Mouse (Mus musculus): ENCODE data around the gene Olfr155.

The Olfr155 gene

DNA sequence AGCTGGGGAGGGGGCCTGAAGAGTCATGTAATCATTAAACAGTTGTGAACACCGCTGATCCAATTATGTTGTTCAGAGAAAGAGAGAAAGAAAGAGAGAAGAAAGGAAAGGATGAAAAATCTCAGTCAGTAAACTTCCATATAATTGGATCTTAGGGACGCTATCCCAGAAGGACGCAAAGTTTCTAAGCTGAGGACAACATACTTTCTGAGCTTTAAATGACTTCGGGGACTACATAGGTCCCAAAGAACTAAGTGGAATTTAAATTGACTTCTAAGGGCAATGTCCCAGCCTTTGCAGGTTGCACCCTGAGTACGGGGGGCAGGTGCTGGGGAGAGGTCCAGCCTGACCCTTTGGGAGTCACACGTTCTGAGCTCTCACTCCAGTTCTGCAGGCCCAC lies at the start of gene Olfr155:
Gene Olfr155, plus strand, starts transcription at position 301 of the 400 bp plus-strand sequence.
- DNase-seq (ENCODE audit: low spot score in 2 of 2): no peak

DNA sequence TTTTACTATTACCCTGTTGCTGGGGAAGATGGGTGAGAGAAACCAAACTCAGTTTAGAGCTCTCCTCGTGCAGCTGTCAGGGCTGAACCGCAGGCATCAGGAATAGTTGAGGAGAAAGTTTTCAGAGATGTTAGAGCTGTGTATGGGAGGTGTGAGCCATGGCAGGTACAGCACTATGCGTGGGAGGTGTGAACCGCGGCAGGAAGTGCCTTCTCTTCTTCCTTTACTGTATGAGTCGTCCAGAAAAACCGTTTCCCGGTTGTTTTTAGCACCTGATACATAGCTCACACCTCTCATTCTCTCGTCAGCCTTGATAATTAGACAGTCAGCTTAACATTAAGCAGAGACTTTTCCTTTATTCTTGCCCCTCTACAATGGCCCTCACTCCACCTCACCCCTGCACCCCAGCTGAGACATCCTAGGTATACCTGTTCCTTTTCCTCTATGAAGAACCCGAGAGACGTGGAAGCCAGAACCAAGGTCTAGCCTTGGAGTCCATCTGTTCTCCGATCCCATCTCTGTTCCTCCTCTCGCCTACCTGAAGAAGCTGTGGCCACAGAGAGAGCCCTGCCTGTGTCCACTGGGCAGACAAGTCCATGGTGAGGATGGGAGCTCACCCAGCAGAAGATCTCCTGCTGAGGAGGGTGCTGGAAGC lies 28.3 kb upstream of the Olfr155 start:
- no peak for DNase-seq (ENCODE audit: low spot score in 2 of 2)

DNA sequence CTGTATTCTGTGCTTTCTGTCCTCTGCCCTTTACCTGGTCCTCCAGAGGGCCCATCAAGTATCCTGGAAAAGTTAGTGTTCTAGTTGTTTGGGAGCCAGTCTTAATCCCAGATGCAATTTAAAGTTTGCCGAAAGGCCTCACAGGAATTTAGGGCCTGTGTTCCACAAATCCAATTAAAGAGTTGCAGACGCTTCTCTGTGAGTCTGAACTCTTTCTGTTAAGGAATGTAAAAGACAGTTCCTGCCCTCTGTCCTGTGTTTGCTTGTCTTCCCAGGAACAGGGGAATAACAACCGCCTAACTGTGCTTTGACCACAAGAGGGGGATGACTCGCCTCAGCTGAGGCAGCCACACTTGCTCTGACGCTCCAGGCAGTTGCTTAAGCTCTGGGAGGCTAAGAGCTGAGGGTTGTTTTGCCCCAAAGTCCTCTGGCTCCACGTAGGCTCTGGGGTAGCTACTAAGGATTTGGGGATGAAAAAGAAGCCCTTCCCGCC lies 27.5 kb upstream of the Olfr155 start, which contains the start of gene Olfr156:
Gene Olfr156, minus strand, starts transcription at position 51 of the 493 bp plus-strand sequence.
- DNase-seq (ENCODE audit: low spot score in 2 of 2): peak; percentile 3 to 25

DNA sequence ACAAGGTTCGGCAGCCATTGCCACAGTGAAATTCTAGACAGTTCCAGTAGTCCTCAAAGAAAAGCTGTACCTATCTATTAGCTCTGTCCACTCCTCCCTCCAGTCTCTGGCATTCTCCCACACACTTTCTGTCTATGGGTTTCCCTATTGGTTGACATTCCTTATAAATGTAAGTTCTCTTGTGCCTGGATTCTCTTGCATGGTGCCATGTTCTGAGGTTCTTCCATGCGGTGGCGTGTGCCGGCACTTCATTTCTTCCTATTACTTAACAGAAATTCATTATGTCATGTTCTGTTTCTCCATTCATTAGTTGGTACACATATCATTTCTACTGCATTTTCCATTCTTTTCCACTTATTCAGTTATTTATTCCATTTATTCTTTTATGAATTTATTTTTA lies 22.6 kb upstream of the Olfr155 start:
- DNase-seq (ENCODE audit: low spot score in 2 of 2): no peak

DNA sequence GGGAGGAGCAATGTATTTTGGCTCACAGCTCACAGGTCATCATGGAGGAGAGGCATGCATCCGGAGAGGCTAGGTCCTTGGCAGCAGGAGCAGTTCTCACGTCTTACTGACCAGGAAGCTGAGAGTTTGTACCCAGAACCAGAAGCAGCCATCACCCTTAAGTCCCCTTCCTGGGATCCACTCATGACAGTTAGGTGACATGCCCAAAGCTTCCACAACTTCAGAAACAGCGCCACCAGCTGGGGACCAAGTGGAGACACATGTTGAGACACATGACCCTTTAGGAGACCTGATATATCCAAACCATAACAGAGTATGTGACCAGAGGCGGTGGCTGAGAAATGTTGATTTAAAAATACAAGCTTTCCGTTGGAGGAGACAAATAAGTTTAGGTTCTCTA lies 19.3 kb upstream of the Olfr155 start:
- no peak for DNase-seq (ENCODE audit: low spot score in 2 of 2)

DNA sequence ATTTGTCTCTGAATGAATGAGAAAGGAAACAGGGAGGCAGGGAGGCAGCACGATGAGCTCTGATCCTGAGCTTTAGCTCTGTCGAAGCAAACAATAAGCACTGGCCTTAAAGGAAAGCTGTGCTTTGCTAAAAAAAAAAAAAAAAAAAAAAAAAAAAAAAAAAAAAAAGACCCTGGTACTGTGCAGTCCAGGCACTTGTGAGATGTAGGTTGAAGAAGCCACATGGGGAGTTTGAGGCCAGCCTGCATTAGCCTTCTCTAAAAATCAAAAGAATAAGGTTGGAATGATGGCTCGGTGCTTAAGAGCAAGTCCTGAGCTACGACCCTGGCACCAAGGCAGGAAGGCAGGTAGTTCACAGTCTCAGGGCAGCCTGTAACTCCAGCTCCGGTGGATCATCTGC lies 17.6 kb upstream of the Olfr155 start:
- DNase-seq (ENCODE audit: low spot score in 2 of 2): no peak

DNA sequence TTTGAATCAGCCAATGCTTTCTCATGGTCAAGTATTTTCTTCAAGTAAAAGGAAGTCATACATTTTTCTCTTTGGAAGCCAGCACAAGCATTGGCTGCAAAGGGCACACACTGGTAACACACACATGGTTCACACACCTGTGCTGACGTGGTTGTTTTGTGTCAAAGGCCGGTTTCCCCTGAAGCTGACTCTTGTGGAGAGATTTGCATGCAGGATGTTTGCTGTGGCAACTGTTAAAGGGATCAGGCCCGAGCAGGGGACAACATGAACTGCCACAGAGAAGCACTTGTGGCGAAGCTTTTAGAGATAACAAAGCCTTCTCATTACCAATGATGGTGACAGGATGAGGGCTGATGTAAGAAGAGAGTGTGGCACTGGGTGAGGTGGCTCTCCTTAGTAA lies 16.6 kb upstream of the Olfr155 start:
- no peak for DNase-seq (ENCODE audit: low spot score in 2 of 2)

DNA sequence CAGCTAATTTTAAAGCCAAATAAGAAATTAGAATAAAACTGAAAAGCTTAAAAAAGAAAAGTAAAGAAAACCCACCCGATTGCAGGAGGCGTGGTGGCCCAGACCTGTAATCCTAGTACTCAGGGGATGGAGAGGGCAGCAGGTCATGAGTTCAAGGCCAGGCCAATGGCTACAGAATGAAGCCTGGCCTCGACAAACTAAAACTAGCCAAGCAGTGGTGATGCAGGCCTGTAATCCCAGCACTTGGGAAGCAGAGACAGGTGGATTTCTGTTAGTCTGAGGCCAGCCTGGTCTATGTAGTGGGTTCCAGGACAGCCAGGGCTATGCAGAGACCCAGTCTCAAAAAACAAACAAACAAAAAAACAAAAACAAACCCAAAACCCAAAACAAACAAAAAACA lies 13.0 kb upstream of the Olfr155 start:
- no peak for DNase-seq (ENCODE audit: low spot score in 2 of 2)

DNA sequence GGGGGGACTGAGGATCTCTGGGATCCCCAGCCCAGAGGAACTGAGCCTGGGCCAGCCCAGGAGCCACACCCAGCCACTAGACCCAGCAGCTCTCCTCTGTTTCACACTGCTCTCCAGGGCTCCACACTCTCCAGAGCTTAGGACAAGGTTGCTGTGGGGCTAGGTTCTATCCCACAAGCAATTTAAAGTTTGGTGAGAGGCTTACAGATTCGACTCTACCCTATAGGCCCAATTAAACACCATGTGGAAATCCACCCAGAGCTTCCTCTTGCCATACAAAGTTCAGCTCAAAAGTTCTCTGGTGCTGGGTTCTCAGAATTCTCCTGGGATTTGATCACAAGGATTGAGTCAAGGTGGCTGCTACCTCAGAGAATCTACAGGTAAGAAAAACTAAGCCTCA lies 11.3 kb upstream of the Olfr155 start, which contains the start of gene Olfr157:
Gene Olfr157, minus strand, starts transcription at position 101 of the 400 bp plus-strand sequence.
- no peak for DNase-seq (ENCODE audit: low spot score in 2 of 2)

DNA sequence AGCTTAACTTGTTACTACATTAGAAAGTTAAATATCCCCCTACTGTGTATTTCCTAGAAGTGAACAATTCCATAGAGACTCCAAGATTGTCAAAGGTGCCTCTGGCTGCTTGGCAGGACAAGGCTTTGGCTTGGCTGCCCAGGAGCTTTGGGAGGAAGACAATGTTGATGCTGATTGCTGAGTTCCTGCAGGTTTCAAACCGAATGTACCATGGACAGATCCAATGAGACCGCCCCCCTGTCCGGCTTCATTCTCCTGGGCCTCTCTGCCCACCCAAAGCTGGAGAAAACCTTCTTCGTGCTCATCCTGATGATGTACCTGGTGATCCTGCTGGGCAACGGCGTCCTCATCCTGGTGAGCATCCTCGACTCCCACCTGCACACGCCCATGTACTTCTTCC lies 2.7 kb downstream of the Olfr155 start:
- no peak for DNase-seq (ENCODE audit: low spot score in 2 of 2)

DNA sequence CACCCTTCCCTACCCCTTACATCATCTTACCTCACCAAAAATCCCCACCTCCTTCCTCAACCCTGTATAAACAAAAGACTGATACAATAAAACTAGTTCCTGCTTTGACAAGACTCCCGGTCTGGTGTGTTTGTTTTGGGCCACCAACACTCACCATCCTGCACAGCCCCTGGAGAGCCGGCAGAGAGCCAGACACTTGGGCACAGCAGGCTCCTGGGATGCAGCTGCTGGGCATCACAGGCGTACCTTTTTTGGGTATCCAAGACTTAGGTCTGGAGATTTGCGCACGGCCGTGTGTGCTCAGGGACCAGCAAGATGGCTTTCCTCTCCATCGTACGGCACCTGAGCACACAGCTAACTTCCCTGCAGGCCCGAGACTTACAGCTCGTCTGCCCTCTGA lies 8.5 kb downstream of the Olfr155 start:
- no peak for DNase-seq (ENCODE audit: low spot score in 2 of 2)

DNA sequence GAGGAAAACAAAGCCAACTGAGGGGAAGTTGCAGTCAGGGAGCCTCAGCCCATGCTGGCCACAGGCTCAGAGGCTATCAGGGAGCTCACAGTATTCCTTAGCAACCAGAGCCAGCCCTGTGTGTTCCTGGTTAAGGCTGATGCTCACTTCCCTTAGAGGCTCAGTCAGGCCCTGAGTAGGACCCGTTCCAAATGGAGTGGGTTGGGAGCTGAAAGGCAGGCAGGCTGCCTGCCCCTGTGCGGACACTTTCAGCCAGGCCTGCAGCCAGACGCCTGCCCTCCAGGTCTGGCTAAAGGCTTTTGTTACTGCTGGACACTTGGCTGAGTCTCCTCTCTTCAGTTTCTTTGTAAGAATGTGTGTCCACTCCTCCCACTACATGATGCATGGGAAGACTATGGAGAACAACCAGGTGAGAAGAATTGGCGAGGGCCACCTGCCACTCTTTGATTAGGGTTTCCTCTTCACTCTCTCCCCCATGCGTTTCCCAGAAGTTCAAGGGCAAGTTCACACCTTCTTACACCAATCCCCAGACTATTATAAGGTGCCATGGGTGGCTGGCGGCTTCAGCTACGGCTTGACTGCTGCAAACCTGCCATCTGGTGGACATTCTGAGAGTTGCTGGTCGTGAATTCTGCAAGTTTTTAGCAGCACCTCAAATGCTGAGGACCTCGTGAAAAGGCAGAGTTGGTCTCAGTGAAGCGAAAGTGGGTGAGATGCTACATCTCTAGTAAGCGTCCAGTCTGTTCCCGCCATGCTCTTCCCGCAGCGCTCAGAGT lies 9.6 kb downstream of the Olfr155 start:
- DNase-seq (ENCODE audit: low spot score in 2 of 2): peak; percentile 52 to 60

DNA sequence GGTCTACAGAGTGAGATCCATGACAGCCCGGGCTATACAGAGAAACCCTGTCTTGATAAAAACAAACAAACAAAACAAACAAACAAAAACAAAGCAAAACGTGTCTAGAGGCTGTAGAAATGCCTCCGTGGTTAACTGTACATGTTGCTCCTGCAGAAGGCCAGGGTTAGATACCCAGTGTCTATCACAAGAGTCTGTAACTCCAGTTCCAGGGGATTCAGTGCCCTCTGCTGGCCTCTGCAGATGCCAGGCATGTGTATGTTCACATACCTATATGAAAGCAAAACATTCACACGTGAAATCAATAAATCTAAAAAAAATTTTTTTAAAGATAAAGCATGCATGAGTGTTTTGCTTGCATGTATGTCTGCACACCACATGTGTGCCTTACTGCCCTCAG lies 11.9 kb downstream of the Olfr155 start:
- DNase-seq (ENCODE audit: low spot score in 2 of 2): no peak

DNA sequence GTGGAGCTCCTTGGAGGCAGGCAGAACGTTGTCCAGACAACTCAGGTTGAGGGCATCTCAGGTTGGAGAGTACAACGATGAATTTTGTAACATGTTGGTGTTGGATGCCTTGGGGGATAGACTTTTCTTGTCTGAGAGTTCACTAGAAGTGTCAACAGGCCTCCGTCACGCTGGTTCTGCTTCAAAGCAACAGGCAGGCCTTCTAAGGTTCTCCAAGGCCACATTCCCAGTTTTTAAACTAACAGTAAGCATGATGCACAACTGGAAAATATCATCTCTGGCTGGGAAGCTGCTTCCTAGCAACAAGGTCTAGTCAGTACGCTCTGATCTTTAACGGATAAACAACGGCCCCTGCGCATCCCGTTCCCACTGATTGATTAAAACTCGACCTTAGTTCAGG lies 18.5 kb downstream of the Olfr155 start:
- DNase-seq (ENCODE audit: low spot score in 2 of 2): no peak

DNA sequence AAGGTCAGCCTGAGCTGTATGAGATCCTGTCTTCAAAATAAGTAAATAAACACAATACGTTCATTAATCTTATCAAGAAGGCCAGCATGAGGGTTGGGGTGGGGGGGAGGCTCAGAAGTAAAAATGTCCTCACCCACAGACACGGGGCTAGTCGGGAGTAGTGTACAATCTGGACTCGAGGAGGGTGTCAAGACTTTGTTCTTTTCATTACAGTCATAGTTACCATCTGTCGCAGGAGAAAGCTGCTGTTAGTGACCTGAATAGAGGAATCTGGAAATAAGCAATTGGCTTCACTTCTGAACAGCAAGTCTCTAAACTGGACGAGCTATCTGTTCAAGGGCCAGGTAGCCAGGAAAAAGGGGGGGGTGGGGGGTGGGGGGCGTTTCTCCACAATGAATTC lies 23.1 kb downstream of the Olfr155 start:
- DNase-seq (ENCODE audit: low spot score in 2 of 2): no peak

DNA sequence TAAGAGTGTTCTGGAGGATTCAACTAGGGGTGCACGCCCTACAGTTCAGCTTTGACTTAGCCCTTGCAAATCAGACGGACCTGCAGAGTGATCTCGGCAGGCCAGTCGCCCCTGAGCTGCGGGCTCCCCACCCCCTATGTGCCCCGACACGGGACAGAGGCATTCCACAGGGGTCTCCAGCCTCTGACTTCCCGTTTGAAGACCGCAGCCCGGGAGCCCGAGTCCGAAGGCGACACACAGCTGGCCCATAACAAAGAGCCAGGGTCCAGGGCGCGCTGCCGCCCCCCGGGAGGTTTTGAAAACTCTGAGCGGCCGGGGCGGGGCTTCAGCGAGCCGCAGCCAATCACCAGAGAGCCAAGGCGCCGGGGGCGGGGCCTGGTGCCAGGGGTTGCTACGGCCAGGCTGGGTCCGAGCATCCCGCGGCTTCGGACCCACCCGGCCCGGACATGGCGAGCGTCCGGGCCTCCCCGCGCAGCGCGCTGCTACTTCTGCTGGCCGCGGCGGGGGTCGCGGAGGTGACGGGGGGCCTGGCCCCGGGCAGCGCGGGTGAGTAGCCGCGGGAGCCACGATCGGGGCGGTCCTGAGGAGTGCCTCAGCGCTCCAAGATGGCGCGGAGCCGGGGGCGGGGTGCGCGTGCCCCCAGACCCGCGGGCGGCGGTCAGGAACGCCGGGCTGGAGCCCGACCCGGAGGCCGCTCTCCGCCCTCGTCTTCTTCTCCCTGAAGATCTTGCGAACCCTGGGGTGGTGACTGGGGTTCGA lies 24.0 kb downstream of the Olfr155 start, which contains the start of gene Reck:
Gene Reck, plus strand, starts transcription at position 371 of the 759 bp plus-strand sequence.
- DNase-seq (ENCODE audit: low spot score in 2 of 2): peak; percentile 71 to 79

DNA sequence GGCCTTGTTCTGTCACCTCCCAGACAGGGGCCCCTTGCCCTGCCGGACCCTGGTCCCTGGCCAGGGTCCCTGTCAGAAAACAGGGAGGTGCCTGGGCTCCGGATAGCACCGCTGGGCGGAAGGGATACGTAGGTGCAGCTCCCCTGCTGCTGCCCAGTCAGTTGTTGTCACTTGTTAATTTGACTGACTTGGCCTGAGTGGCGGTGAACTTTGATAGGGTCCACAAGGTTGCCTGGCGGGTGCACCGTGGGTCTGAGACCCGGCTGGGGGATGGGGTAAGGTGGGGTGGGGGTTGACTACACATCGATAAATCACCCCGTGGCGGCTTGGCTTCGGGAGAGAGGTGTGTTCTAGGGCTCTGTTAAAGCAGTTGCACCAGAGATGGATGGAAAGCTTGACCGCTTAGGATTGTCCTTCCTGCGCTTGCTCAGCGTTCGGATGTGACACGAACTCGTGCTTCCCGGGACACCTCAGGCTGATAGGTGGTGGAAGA lies 24.6 kb downstream of the Olfr155 start:
- DNase-seq (ENCODE audit: low spot score in 2 of 2): peak in 1 of 2 experiments; percentile 13

DNA sequence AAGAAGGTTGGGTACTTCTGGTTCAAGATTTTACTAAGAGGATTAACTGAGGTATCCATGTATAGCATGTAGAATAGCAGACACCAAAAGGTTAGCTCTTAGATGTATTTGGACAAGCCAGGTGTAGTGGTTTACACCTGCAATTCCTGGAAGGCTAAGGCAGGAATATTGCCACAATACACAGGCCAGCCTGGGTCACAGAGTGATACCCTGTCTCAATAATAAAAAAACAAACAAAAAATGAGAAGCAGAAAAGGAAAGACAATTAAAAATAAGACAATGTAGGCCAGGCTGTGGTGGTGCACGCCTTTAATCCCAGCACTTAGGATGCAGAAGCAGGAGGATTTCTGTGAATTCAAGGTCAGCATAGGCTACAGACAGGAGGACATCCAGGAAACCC lies 25.9 kb downstream of the Olfr155 start:
- no peak for DNase-seq (ENCODE audit: low spot score in 2 of 2)

DNA sequence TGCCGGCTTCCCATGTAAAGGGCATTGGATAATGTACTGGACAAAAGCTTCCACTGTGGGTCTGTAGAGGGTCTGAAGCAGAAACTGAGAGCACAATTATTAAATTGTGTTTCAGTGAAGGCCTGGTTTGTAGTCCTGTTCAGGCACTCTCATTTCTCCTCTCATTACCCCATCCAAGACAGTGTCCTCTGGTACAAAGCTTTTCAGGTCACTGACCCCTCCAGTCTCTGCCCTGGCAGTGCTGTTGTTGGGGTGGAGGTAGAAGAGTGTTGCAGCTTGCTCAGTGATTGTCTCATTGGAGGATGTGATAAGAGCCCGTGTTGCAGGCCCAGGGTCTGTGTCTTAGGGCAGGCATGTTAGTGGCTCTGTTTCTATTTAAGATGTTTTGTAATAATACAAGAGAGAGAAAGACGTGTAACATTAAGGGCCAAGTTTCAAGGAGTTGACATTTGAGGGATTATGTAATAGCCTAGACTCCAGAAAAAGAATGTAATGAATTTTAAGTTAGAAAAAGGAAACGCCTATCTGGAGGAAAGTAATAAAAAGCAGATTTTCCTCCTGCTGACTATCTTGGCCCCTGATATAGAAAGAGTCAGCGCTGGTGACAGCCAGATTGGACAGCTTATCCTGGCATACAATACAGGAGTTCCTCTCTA lies 26.9 kb downstream of the Olfr155 start:
- no peak for DNase-seq (ENCODE audit: low spot score in 2 of 2)

DNA sequence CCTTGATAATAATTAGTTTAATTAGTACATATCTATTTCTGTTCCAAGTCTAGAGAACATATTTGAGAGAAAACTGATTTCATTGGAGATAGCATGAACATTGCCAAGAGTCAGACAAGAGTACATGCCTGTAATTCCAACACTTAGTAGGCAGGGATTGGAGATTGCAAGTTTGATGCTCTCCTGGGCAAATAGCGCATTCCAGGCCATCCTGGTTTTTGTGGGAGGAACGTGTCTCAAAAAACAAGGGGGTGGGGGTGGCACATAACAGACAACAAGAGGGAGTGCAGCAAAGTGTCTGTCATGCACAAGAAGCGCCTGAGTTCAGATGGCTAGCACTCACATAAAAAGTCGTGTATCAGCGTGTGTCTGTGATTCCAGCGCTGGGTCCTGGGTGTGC lies 28.2 kb downstream of the Olfr155 start:
- no peak for DNase-seq (ENCODE audit: low spot score in 2 of 2)

DNA sequence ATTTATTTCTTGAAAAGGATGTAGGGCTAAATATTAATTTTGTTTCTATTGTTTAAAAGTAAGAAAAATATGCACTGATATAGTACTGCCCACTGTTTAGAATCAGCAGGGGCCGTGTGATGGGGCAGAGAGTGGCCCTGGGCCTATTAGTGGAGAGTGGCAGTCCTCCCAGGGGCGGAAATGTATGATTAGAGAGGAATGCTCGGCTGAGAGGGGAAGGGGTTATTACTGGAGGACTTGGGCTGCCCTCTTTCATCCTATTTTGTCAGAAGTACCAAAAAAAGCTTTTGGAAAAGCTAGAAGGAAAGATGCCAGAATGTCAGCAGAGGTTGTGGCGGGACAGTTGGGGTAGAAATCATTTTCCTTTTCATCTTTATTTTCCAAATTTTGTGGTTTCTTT lies 32.8 kb downstream of the Olfr155 start:
- no peak for DNase-seq (ENCODE audit: low spot score in 2 of 2)

DNA sequence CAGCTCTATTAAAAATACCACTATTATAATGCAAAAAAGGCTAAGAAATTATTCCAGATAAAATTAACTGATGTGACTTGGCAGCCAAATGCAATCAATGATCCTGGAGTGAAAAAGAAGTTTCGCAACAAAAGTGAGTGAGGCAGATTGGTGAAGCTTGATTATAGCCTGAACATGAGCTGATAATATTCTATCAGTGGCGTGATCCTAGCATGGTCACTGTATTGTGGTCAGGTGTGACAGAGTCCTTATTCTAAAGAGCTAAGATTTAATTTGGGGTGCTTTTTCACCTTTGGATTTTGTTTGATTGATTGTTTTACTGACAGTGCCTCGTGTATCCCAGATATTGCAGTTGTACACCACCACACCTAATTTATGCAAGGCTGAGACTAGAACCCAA lies 39.9 kb downstream of the Olfr155 start:
- DNase-seq (ENCODE audit: low spot score in 2 of 2): no peak

Measured in urinary bladder, postnatal 36 days (tissue).